ENCODE assay signal across 8 mouse cellular contexts in genomic region chr10:128909567-128910028, GRCm38 (mm10). TPM values are rescaled to one million over a fixed set of nuclear protein-coding genes. Genes with fewer than 3 reads are reported as not detected.
DNase-seq lines count a peak whose midpoint lies in the region; ATAC-seq and TF ChIP-seq lines count a peak whose summit lies in the region.

No protein-coding gene starts in this region.

- H3K4me3 ChIP-seq in E14TG2a.4 (replicated peaks; ENCODE audit: low read length), result peak overlapping the region; percentile 90
- H3K4me3 ChIP-seq in brown adipose tissue, adult 24 weeks (ENCODE audit: insufficient read depth, low read depth, low read length), result peak overlapping the region; percentile 81
- H3K4me3 ChIP-seq in forebrain, embryonic 14.5 days (ENCODE audit: low read depth, low read length), result peak overlapping the region; percentile 70
- H3K4me3 ChIP-seq in neural tube, embryonic 15.5 days (replicated peaks), result peak overlapping the region; percentile 64

- DNase-seq in forebrain, embryonic 14.5 days (ENCODE audit: low spot score), result peak; percentile 78
- DNase-seq in heart, postnatal 10 days, result peak; percentile 91 to 93
- DNase-seq in kidney, postnatal 4 days, result peak; percentile 90 to 95
- DNase-seq in lung, adult 18-20 months, result peak; percentile 87 to 91
- peak; percentile 80 to 88 for DNase-seq in urinary bladder, postnatal 36 days (ENCODE audit: low spot score in 2 of 2)

- peak overlapping the region; percentile 65 for H3K27ac ChIP-seq in brown adipose tissue, adult 24 weeks (replicated peaks; ENCODE audit: low read depth, low read length)
- 0 out of 2 replicates have a peak overlapping the region, but pooled peaks have one; percentile 27 for H3K27ac ChIP-seq in forebrain, embryonic 14.5 days (ENCODE audit: low read depth, low read length)
- peak overlapping the region; percentile 82 for H3K27ac ChIP-seq in neural tube, embryonic 15.5 days (replicated peaks)

- H3K9me3 ChIP-seq in E14TG2a.4 (ENCODE audit: low read length), result no peaks in the 10 kb centered on the region
- no peaks in the 10 kb centered on the region for H3K9me3 ChIP-seq in forebrain, embryonic 14.5 days (replicated peaks; ENCODE audit: control insufficient read depth, low read length)
- H3K9me3 ChIP-seq in neural tube, embryonic 15.5 days (replicated peaks), result no peaks in the 10 kb centered on the region

- peaks cover 21% of the 10 kb centered on the region for H3K27me3 ChIP-seq in E14TG2a.4 (ENCODE audit: insufficient read depth, low read length)
- H3K27me3 ChIP-seq in forebrain, embryonic 14.5 days (replicated peaks; ENCODE audit: control insufficient read depth, insufficient read depth, low read length), result no peaks in the 10 kb centered on the region; the same call in 1 of the 2 replicates
- H3K27me3 ChIP-seq in neural tube, embryonic 15.5 days (replicated peaks), result no peaks in the 10 kb centered on the region

- peak overlapping the region; percentile 83 for H3K4me2 ChIP-seq in forebrain, embryonic 14.5 days (ENCODE audit: low read length)
- H3K4me2 ChIP-seq in neural tube, embryonic 15.5 days, result peak overlapping the region; percentile 70

- peak overlapping the region; percentile 84 for H3K9ac ChIP-seq in forebrain, embryonic 14.5 days (ENCODE audit: low read length)
- H3K9ac ChIP-seq in neural tube, embryonic 15.5 days (replicated peaks), result peak overlapping the region; percentile 81

- H3K36me3 ChIP-seq in E14TG2a.4 (ENCODE audit: insufficient read depth, low read length), result peaks cover 34% of the 10 kb centered on the region
- H3K36me3 ChIP-seq in forebrain, embryonic 14.5 days (ENCODE audit: control insufficient read depth, insufficient read depth, low read length), result no peaks in the 10 kb centered on the region
- H3K36me3 ChIP-seq in neural tube, embryonic 15.5 days, result no peaks in the 10 kb centered on the region

- no peak for TF ChIP-seq CTCF in E14TG2a.4 (conservative IDR thresholded peaks at IDR 0.05; ENCODE audit: low read length)

- under 1% methylated on average over 29 of the region's 41 CpGs for WGBS in forebrain, embryonic 14.5 days
- WGBS in neural tube, embryonic 15.5 days, result under 1% methylated on average over 25 of the region's 41 CpGs

- intact Hi-C loops in heart, postnatal 10 days (cut with DNase I), result loop anchor here (5.0 kb wide), 1 partner anchor 68 kb away; no protein-coding TSS in a partner anchor

- peaks cover 59% of the 10 kb centered on the region for H3K4me1 ChIP-seq in E14TG2a.4 (replicated peaks; ENCODE audit: low read depth, low read length)
- peaks cover 2% of the 10 kb centered on the region; the same call in 1 of the 2 replicates for H3K4me1 ChIP-seq in brown adipose tissue, adult 24 weeks (ENCODE audit: control insufficient read depth, insufficient read depth, insufficient read length, low read length)
- H3K4me1 ChIP-seq in forebrain, embryonic 14.5 days (ENCODE audit: control insufficient read depth, insufficient read depth, low read length), result no peaks in the 10 kb centered on the region
- peaks cover 26% of the 10 kb centered on the region for H3K4me1 ChIP-seq in neural tube, embryonic 15.5 days

- ATAC-seq in forebrain, embryonic 14.5 days, result peak; percentile 68
- ATAC-seq in neural tube, embryonic 15.5 days (ENCODE audit: low FRiP score), result peak; percentile 69

RNA-seq across cellular contexts. Expression of gene Cd63, which starts 8.8 kb away (rescaled TPM):
- 59.5 and 73.6 TPM in 2 replicates for polyA plus RNA-seq in brown adipose tissue, adult 24 weeks (2012; ENCODE audit: insufficient read depth, insufficient read length, missing spikeins)
- polyA plus RNA-seq in forebrain, embryonic 14.5 days (2014; fragmentation: Nextera tagmentation; extraction: Ambion mirVana), result 122 and 126 TPM in 2 replicates
- total RNA-seq in heart, postnatal 10 days (2021), result 100 to 1,000 TPM; 203 to 239 TPM
- polyA plus RNA-seq in neural tube, embryonic 15.5 days (2015; fragmentation: Nextera tagmentation; extraction: Ambion mirVana), result 254 and 295 TPM in 2 replicates

RNA-seq across cellular contexts. Expression of gene Rdh5, which starts 13.1 kb away (rescaled TPM):
- polyA plus RNA-seq in brown adipose tissue, adult 24 weeks (2012; ENCODE audit: insufficient read depth, insufficient read length, missing spikeins), result 10.9 and 11.5 TPM in 2 replicates
- 8.8 and 9.9 TPM in 2 replicates for polyA plus RNA-seq in forebrain, embryonic 14.5 days (2014; fragmentation: Nextera tagmentation; extraction: Ambion mirVana)
- total RNA-seq in heart, postnatal 10 days (2021), result 1 to 10 TPM; 5.9 to 9.7 TPM
- 15.7 and 19.8 TPM in 2 replicates for polyA plus RNA-seq in neural tube, embryonic 15.5 days (2015; fragmentation: Nextera tagmentation; extraction: Ambion mirVana)

RNA-seq across cellular contexts. Expression of gene Bloc1s1, which starts 14.2 kb away (rescaled TPM):
- polyA plus RNA-seq in brown adipose tissue, adult 24 weeks (2012; ENCODE audit: insufficient read depth, insufficient read length, missing spikeins), result 297 and 417 TPM in 2 replicates
- 244 and 295 TPM in 2 replicates for polyA plus RNA-seq in forebrain, embryonic 14.5 days (2014; fragmentation: Nextera tagmentation; extraction: Ambion mirVana)
- 100 to 1,000 TPM; 188 to 198 TPM for total RNA-seq in heart, postnatal 10 days (2021)
- 248 and 265 TPM in 2 replicates for polyA plus RNA-seq in neural tube, embryonic 15.5 days (2015; fragmentation: Nextera tagmentation; extraction: Ambion mirVana)

RNA-seq across cellular contexts. Expression of gene Gdf11, which starts 18.1 kb away (rescaled TPM):
- polyA plus RNA-seq in brown adipose tissue, adult 24 weeks (2012; ENCODE audit: insufficient read depth, insufficient read length, missing spikeins), result 1.0 and 1.3 TPM in 2 replicates
- polyA plus RNA-seq in forebrain, embryonic 14.5 days (2014; fragmentation: Nextera tagmentation; extraction: Ambion mirVana), result 6.0 and 6.3 TPM in 2 replicates
- 1 to 10 TPM; 3.1 to 4.0 TPM for total RNA-seq in heart, postnatal 10 days (2021)
- polyA plus RNA-seq in neural tube, embryonic 15.5 days (2015; fragmentation: Nextera tagmentation; extraction: Ambion mirVana), result 6.8 and 9.0 TPM in 2 replicates

RNA-seq across cellular contexts. Expression of gene Itga7, which starts 24.0 kb away (rescaled TPM):
- polyA plus RNA-seq in brown adipose tissue, adult 24 weeks (2012; ENCODE audit: insufficient read depth, insufficient read length, missing spikeins), result 23.2 and 28.5 TPM in 2 replicates
- 1.3 and 1.8 TPM in 2 replicates for polyA plus RNA-seq in forebrain, embryonic 14.5 days (2014; fragmentation: Nextera tagmentation; extraction: Ambion mirVana)
- total RNA-seq in heart, postnatal 10 days (2021), result 100 to 1,000 TPM; 125 to 136 TPM
- 7.2 and 8.8 TPM in 2 replicates for polyA plus RNA-seq in neural tube, embryonic 15.5 days (2015; fragmentation: Nextera tagmentation; extraction: Ambion mirVana)

Comparison
In these comparisons a context has a peak if more than half of its experiments do, and no peak if none do; other contexts are left out.
1. Peak in every context shown above with its lines: DNase-seq, ATAC-seq, H3K4me3 ChIP-seq and H3K27ac ChIP-seq.
2. H3K27ac ChIP-seq: peak in every context shown above with its lines; median percentile 82 in neural tube, embryonic 15.5 days; 65 in brown adipose tissue, adult 24 weeks; 27 in forebrain, embryonic 14.5 days.